Mouse (Mus musculus): ENCODE measurements around the gene Rtn1.

GRCm38 (mm10) chr12:72393046-72393805, 15.6 kb downstream of the Rtn1 start:
- TF ChIP-seq MYOD1 (IDR thresholded peaks at IDR 0.05; ENCODE audit: control insufficient read depth in 1 of 3, insufficient read length in 2 of 3, low read depth in 2 of 3) (no peak), E2F4 (IDR thresholded peaks at IDR 0.05; ENCODE audit: insufficient read depth) (no peak), TCF12 (IDR thresholded peaks at IDR 0.05; ENCODE audit: insufficient read depth, poor library complexity, severe bottlenecking) (no peak), POLR2A (IDR thresholded peaks at IDR 0.05; ENCODE audit: insufficient read length, low read depth) (no peak), MAX (IDR thresholded peaks at IDR 0.05; ENCODE audit: low read depth) (no peak), USF1 (IDR thresholded peaks at IDR 0.05; ENCODE audit: low read depth) (no peak)

Measured in myocyte (in vitro differentiated cells).